Mouse (Mus musculus): ENCODE results near the gene Txndc5. TPM values are rescaled to one million over a fixed set of nuclear protein-coding genes. Genes with fewer than 3 reads are reported as not detected.

The Txndc5 gene
- polyA plus RNA-seq, 1 experiment = 41.8 TPM

DNA sequence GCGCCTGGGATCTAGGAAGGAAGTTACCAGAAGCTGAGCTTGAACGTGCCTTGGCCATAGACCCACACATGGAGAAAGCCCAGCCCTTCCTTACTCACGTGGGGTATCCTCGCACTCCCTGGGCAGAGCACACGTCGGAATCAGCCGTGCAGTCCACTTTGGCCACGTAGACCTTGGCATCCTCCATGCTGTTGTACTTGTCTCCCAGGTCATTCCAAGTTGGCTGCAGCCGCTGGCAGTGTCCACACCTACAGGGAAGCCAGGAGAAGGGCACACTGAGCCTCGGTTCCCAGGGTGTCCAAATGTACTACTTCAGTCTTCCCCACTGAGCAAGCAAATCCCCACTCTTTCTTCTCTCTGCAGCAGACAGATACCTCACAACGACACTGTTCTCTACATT lies 5.4 kb downstream of the Txndc5 start:
- H3K4me1 ChIP-seq (ENCODE audit: control insufficient read depth, insufficient read depth, low read length) = no peaks in the 10 kb centered on the region; the same call in 1 of the 2 replicates
- TF ChIP-seq CTCF (IDR thresholded peaks at IDR 0.05; ENCODE audit: borderline replicate concordance, insufficient read depth, low read depth, low read length) = no peak
- TF ChIP-seq POLR2A (IDR thresholded peaks at IDR 0.05; ENCODE audit: borderline replicate concordance, insufficient read depth, low read length) = no peak
- H3K27me3 ChIP-seq (ENCODE audit: control insufficient read depth, insufficient read depth, low read length) = no peaks in the 10 kb centered on the region
- no peak overlapping the region for H3K27ac ChIP-seq (ENCODE audit: insufficient read depth, low read length)
- H3K4me3 ChIP-seq (replicated peaks; ENCODE audit: insufficient read depth, low read depth, low read length) = no peak overlapping the region
- 56% methylated on average over 11 of the region's 11 CpGs for WGBS
- DNase-seq = no peak

DNA sequence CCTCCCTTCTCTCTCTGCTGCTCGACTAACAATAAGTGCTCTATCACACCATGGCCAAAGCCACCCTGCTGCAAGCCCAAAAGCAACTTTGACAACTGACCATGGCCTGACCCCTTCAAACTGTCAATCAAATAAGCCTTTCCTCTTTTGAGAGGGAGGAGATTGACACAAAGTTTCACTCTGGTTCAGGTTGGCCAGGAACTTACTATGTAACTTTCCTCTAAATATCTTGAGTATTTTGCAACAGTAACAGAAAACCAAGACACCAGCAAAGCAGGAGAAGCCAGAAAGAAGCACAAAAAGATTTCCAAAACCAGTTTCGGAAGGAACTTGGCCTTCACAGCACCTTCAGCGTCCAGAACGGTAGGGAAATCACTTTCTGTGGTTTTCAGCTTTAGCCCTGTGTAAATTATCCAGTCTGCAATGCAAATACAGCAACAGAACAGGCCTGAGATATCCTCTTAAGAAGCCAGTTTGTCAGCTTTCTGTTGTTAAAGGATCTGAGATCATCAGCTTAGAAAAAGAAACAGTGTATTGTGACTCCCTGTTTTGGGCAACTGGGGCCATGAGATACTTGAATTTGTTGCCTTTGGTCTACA lies 6.5 kb downstream of the Txndc5 start:
- no peak for DNase-seq
- WGBS = 72% methylated on average over 4 of the region's 4 CpGs

DNA sequence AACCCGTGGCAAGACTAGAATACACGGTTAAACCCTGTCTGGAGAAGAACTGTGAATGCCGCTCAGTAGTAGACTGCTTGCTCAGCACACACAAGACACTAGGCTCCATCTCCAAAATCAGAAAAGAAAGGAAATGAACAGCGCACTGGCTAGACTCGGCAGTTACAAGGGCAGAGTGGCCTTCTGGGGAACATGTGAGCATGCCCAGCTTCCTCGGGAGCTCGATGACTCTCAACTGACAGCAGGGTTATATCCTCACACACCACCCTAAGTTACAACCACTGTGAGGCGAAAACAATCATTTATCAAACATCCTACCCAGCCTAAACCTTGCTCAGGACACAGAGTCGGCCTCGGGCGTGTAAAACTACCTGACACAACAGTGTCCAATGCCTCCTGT lies 8.3 kb downstream of the Txndc5 start:
- 96% methylated on average over 11 of the region's 11 CpGs for WGBS
- no peak for TF ChIP-seq POLR2A (IDR thresholded peaks at IDR 0.05; ENCODE audit: borderline replicate concordance, insufficient read depth, low read length)
- TF ChIP-seq CTCF (IDR thresholded peaks at IDR 0.05; ENCODE audit: borderline replicate concordance, insufficient read depth, low read depth, low read length) = no peak

More for the DNA sequence above, 6.5 kb downstream of the Txndc5 start:
- no peak for TF ChIP-seq POLR2A (IDR thresholded peaks at IDR 0.05; ENCODE audit: borderline replicate concordance, insufficient read depth, low read length)
- no peak for TF ChIP-seq CTCF (IDR thresholded peaks at IDR 0.05; ENCODE audit: borderline replicate concordance, insufficient read depth, low read depth, low read length)
- no peak overlapping the region for H3K27ac ChIP-seq (ENCODE audit: insufficient read depth, low read length)
- H3K27me3 ChIP-seq (ENCODE audit: control insufficient read depth, insufficient read depth, low read length) = no peaks in the 10 kb centered on the region
- H3K4me3 ChIP-seq (replicated peaks; ENCODE audit: insufficient read depth, low read depth, low read length) = no peak overlapping the region
- no peaks in the 10 kb centered on the region; the same call in 1 of the 2 replicates for H3K4me1 ChIP-seq (ENCODE audit: control insufficient read depth, insufficient read depth, low read length)

DNA sequence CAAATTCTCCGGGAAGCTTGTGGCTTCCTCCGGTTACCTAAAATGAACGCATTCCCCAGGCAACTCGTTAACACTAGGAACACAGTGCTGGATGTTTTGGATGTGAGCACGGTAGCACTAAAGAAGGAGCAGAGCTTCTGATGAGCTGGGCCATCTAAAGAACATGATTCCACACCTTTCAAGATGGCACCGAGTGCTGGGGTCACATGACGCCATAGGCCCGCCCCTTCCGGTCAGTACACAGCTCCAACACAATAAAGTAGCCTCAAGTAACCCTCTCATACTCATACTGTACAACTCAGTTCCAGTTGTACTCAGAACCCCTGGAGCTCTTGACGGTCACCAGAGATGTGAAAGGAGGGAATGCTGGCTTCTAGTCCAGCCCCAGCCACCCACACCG lies 12.0 kb downstream of the Txndc5 start:
- WGBS = 94% methylated on average over 11 of the region's 11 CpGs
- H3K27me3 ChIP-seq (ENCODE audit: control insufficient read depth, insufficient read depth, low read length) = no peaks in the 10 kb centered on the region
- H3K27ac ChIP-seq (ENCODE audit: insufficient read depth, low read length) = no peak overlapping the region
- H3K4me3 ChIP-seq (replicated peaks; ENCODE audit: insufficient read depth, low read depth, low read length) = no peak overlapping the region
- no peak for TF ChIP-seq POLR2A (IDR thresholded peaks at IDR 0.05; ENCODE audit: borderline replicate concordance, insufficient read depth, low read length)
- no peak for TF ChIP-seq CTCF (IDR thresholded peaks at IDR 0.05; ENCODE audit: borderline replicate concordance, insufficient read depth, low read depth, low read length)
- H3K4me1 ChIP-seq (ENCODE audit: control insufficient read depth, insufficient read depth, low read length) = peaks cover 15% of the 10 kb centered on the region
- DNase-seq = no peak

More for the DNA sequence above, 8.3 kb downstream of the Txndc5 start:
- no peaks in the 10 kb centered on the region for H3K27me3 ChIP-seq (ENCODE audit: control insufficient read depth, insufficient read depth, low read length)
- no peaks in the 10 kb centered on the region; the same call in 1 of the 2 replicates for H3K4me1 ChIP-seq (ENCODE audit: control insufficient read depth, insufficient read depth, low read length)
- no peak for DNase-seq
- no peak overlapping the region for H3K4me3 ChIP-seq (replicated peaks; ENCODE audit: insufficient read depth, low read depth, low read length)
- no peak overlapping the region for H3K27ac ChIP-seq (ENCODE audit: insufficient read depth, low read length)

DNA sequence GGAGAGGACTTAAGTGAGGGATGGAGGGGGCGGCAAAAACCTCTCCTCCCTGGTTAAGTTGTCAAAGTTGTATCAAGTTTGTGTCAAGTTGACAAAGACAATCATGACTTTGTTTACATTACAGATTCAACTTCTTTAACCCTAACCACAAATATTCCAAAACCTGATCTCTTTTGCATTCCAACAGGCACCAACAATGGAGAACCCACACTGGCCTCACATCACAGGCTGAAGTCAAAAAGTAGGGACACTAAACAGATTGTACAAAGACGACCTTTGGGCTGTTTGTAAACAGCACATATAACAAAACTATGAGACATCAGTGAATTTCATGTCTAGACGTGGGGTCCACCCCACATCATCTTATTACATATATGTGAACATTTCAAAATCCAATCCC lies 12.8 kb downstream of the Txndc5 start:
- WGBS = 89% methylated on average over 3 of the region's 3 CpGs
- no peak overlapping the region for H3K27ac ChIP-seq (ENCODE audit: insufficient read depth, low read length)
- DNase-seq = no peak
- no peaks in the 10 kb centered on the region for H3K27me3 ChIP-seq (ENCODE audit: control insufficient read depth, insufficient read depth, low read length)
- TF ChIP-seq POLR2A (IDR thresholded peaks at IDR 0.05; ENCODE audit: borderline replicate concordance, insufficient read depth, low read length) (no peak), CTCF (IDR thresholded peaks at IDR 0.05; ENCODE audit: borderline replicate concordance, insufficient read depth, low read depth, low read length) (no peak)
- H3K4me1 ChIP-seq (ENCODE audit: control insufficient read depth, insufficient read depth, low read length) = peaks cover 15% of the 10 kb centered on the region
- H3K4me3 ChIP-seq (replicated peaks; ENCODE audit: insufficient read depth, low read depth, low read length) = no peak overlapping the region

DNA sequence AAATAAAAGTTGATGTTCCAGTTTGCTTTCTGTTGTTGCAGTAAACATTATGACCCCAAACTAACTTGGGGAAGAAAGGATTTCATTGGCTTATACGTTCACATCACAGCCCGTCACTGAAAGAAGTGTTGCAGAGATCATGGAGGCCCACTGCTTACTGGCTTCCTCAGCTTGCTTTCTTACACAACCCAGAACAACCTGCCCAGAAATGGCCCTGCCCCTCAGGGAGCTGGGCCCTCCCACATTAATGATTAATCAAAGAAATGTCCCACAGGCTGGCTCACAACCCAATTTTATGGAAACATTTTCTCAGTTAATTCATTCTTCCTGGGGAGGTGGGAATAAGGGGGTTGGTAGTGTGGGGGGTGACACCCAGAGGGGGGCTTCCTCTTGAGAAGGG lies 13.2 kb downstream of the Txndc5 start:
- no peak for TF ChIP-seq POLR2A (IDR thresholded peaks at IDR 0.05; ENCODE audit: borderline replicate concordance, insufficient read depth, low read length)
- no peak for TF ChIP-seq CTCF (IDR thresholded peaks at IDR 0.05; ENCODE audit: borderline replicate concordance, insufficient read depth, low read depth, low read length)
- Histone ChIP-seq H3K4me3 (replicated peaks; ENCODE audit: insufficient read depth, low read depth, low read length) (no peak overlapping the region), H3K27me3 (ENCODE audit: control insufficient read depth, insufficient read depth, low read length) (no peaks in the 10 kb centered on the region), H3K27ac (ENCODE audit: insufficient read depth, low read length) (no peak overlapping the region), H3K4me1 (ENCODE audit: control insufficient read depth, insufficient read depth, low read length) (peaks cover 15% of the 10 kb centered on the region)
- DNase-seq = no peak
- WGBS = 91% methylated on average over 2 of the region's 2 CpGs

DNA sequence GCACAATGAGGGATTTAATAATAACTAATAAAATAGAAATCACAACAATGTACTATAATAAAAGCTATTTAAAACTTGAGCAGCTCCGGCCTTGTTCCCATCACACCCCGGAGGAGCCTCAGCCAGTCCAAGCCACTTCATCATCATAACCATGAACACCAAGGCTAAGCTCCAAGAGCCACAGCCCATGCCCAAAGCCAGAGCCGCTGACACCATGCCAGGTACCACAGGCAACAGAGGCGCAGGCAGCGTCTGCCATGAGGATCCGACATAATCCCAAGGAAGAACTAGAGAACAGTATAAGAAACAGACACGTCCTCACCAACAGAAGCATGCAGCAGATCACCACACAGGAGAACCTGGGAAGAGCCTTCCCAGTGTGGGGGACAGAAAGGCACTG lies 14.7 kb downstream of the Txndc5 start:
- Histone ChIP-seq H3K27ac (ENCODE audit: insufficient read depth, low read length) (no peak overlapping the region), H3K4me1 (ENCODE audit: control insufficient read depth, insufficient read depth, low read length) (peaks cover 15% of the 10 kb centered on the region), H3K4me3 (replicated peaks; ENCODE audit: insufficient read depth, low read depth, low read length) (no peak overlapping the region), H3K27me3 (ENCODE audit: control insufficient read depth, insufficient read depth, low read length) (no peaks in the 10 kb centered on the region)
- 40% methylated on average over 7 of the region's 7 CpGs for WGBS
- DNase-seq = peak in 1 of 2 experiments; percentile 19
- TF ChIP-seq POLR2A (IDR thresholded peaks at IDR 0.05; ENCODE audit: borderline replicate concordance, insufficient read depth, low read length) (no peak), CTCF (IDR thresholded peaks at IDR 0.05; ENCODE audit: borderline replicate concordance, insufficient read depth, low read depth, low read length) (no peak)

DNA sequence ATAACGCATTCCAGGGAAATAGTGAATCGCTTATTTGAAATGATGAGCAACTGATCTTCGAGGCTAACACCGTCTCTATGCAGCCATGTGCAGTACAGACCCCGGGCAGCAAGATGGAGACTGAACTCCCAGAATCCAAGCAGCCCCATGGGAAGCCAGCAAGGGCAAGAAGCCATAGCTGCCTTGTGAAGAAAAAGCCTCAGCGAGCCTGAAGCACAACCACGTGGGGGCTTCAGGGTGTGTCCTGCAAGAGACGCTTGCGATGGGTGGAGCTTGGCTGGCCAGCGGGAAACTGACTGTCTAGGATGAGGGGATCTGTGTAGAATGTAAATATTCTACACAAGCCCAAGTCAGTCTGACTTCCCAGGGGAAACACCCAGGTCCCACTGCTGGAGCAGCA lies 16.6 kb downstream of the Txndc5 start:
- H3K27ac ChIP-seq (ENCODE audit: insufficient read depth, low read length) = no peak overlapping the region
- no peak for TF ChIP-seq CTCF (IDR thresholded peaks at IDR 0.05; ENCODE audit: borderline replicate concordance, insufficient read depth, low read depth, low read length)
- TF ChIP-seq POLR2A (IDR thresholded peaks at IDR 0.05; ENCODE audit: borderline replicate concordance, insufficient read depth, low read length) = no peak
- 33% methylated on average over 10 of the region's 10 CpGs for WGBS

More for the DNA sequence above, 16.6 kb downstream of the Txndc5 start:
- DNase-seq = no peak
- no peak overlapping the region for H3K4me3 ChIP-seq (replicated peaks; ENCODE audit: insufficient read depth, low read depth, low read length)
- H3K27me3 ChIP-seq (ENCODE audit: control insufficient read depth, insufficient read depth, low read length) = no peaks in the 10 kb centered on the region
- peaks cover 15% of the 10 kb centered on the region for H3K4me1 ChIP-seq (ENCODE audit: control insufficient read depth, insufficient read depth, low read length)
